Mouse (Mus musculus): ENCODE measurements around the gene Ccdc36. TPM values are rescaled to one million over a fixed set of nuclear protein-coding genes. Genes with fewer than 3 reads are reported as not detected.

Gene Ccdc36
- 0.94 and 1.1 TPM in 2 replicates for polyA plus RNA-seq (2014; fragmentation: Nextera tagmentation; extraction: Ambion mirVana)

- DNase-seq (ENCODE audit: low spot score): no peak
- Histone ChIP-seq H3K9me3 (replicated peaks; ENCODE audit: control insufficient read depth, low read length) (no peaks in the 10 kb centered on the region), H3K36me3 (ENCODE audit: control insufficient read depth, insufficient read depth, low read length) (no peaks in the 10 kb centered on the region), H3K4me2 (ENCODE audit: low read length) (no peak within 1 kb of the TSS), H3K4me3 (ENCODE audit: low read depth, low read length) (no peak within 1 kb of the TSS), H3K9ac (ENCODE audit: low read length) (no peak within 1 kb of the TSS), H3K4me1 (ENCODE audit: control insufficient read depth, insufficient read depth, low read length) (no peaks in the 10 kb centered on the region), H3K27me3 (replicated peaks; ENCODE audit: control insufficient read depth, insufficient read depth, low read length) (no peaks in the 10 kb centered on the region), H3K27ac (ENCODE audit: low read depth, low read length) (no peak within 1 kb of the TSS)
- no peak for ATAC-seq
These were observed at the start of gene Ccdc36 for GRCm38 (mm10) chr9:108428384-108428783. Gene Ccdc36 (minus strand): TSS chr9:108428484.

DNA sequence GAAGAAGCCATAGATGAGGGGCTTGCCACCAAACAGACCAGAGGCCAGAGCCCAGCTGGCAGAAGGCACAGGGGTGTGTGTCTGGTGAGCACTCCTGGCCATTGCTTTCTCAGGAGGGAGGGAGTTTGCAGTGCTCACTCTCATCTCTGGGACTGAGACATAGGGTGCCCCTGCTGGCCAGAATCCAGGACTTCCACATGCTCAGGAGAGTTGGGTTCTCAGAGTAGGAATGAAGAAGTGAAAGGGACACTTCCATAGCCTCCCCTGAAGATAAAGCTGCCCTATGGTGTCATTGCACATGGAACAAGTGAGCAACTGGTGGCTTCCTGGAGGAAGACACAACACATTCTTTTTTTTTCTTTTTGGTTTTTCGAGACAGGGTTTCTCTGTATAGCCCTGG, 46.2 kb upstream of the Ccdc36 start:
- Histone ChIP-seq H3K4me2 (ENCODE audit: low read length) (no peak overlapping the region), H3K36me3 (ENCODE audit: control insufficient read depth, insufficient read depth, low read length) (no peaks in the 10 kb centered on the region), H3K9me3 (replicated peaks; ENCODE audit: control insufficient read depth, low read length) (no peaks in the 10 kb centered on the region), H3K4me1 (ENCODE audit: control insufficient read depth, insufficient read depth, low read length) (peaks cover 6% of the 10 kb centered on the region), H3K27ac (ENCODE audit: low read depth, low read length) (no peak overlapping the region), H3K27me3 (replicated peaks; ENCODE audit: control insufficient read depth, insufficient read depth, low read length) (no peaks in the 10 kb centered on the region), H3K9ac (ENCODE audit: low read length) (no peak overlapping the region), H3K4me3 (ENCODE audit: low read depth, low read length) (no peak overlapping the region)
- 70% methylated on average over 1 of the region's 1 CpGs for WGBS
- DNase-seq (ENCODE audit: low spot score) (no peak), ATAC-seq (no peak)

DNA sequence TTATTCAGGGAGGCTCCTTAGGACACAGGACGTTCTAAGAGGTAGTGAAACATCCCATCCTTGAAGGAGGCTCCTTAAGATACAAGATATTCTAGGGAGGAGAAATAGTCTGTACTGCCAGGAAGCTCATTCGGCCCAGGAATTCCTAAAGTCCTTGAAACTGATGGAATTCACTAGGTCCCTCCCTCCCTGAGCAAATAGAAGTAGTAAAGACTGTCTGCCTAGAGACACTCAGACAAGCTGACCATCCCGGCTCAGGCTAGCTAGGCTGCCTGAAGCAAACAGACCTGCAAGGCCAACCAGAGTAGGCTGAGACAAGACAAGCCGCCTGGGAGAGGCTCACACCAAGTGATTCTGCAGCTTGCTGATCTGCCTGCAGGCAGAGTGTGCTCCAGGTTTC, 41.6 kb upstream of the Ccdc36 start:
- WGBS: 79% methylated on average over 4 of the region's 4 CpGs

DNA sequence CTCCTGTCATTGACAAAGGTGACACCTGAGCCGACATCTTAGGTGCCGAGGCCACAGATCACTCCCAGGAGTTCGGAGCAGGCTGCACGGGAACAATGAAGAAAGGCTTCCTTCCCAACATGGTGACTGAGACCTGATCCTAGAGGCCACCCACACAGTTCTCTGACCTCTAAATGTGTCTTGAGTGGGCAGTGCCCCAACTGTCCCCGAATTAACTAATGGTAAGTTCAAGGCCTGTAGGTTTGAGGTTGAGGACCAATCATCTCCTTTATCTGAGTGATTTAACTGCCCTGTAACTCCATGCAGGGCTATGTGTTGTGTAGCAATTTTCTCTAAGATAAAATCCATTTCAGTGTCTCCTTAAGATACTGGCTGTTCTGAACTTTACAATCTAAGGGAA, 41.1 kb upstream of the Ccdc36 start:
- H3K27ac ChIP-seq (ENCODE audit: low read depth, low read length): no peak overlapping the region
- no peak overlapping the region for H3K4me2 ChIP-seq (ENCODE audit: low read length)
- ATAC-seq (no peak), DNase-seq (ENCODE audit: low spot score) (no peak)
- no peak overlapping the region for H3K4me3 ChIP-seq (ENCODE audit: low read depth, low read length)
- WGBS: 88% methylated on average over 5 of the region's 5 CpGs
- no peaks in the 10 kb centered on the region for H3K27me3 ChIP-seq (replicated peaks; ENCODE audit: control insufficient read depth, insufficient read depth, low read length)
- no peak overlapping the region for H3K9ac ChIP-seq (ENCODE audit: low read length)
- H3K36me3 ChIP-seq (ENCODE audit: control insufficient read depth, insufficient read depth, low read length): peaks cover 20% of the 10 kb centered on the region
- H3K4me1 ChIP-seq (ENCODE audit: control insufficient read depth, insufficient read depth, low read length): no peaks in the 10 kb centered on the region
- no peaks in the 10 kb centered on the region for H3K9me3 ChIP-seq (replicated peaks; ENCODE audit: control insufficient read depth, low read length)

More for the DNA sequence above, 41.6 kb upstream of the Ccdc36 start:
- H3K27ac ChIP-seq (ENCODE audit: low read depth, low read length): no peak overlapping the region
- no peaks in the 10 kb centered on the region for H3K27me3 ChIP-seq (replicated peaks; ENCODE audit: control insufficient read depth, insufficient read depth, low read length)
- ATAC-seq: no peak
- no peak overlapping the region for H3K4me2 ChIP-seq (ENCODE audit: low read length)
- H3K9ac ChIP-seq (ENCODE audit: low read length): no peak overlapping the region
- H3K36me3 ChIP-seq (ENCODE audit: control insufficient read depth, insufficient read depth, low read length): peaks cover 17% of the 10 kb centered on the region
- no peak for DNase-seq (ENCODE audit: low spot score)
- H3K9me3 ChIP-seq (replicated peaks; ENCODE audit: control insufficient read depth, low read length): no peaks in the 10 kb centered on the region
- no peaks in the 10 kb centered on the region for H3K4me1 ChIP-seq (ENCODE audit: control insufficient read depth, insufficient read depth, low read length)
- H3K4me3 ChIP-seq (ENCODE audit: low read depth, low read length): no peak overlapping the region

GRCm38 (mm10) chr9:108466219-108466618, 37.9 kb upstream of the Ccdc36 start:
- Histone ChIP-seq H3K27me3 (replicated peaks; ENCODE audit: control insufficient read depth, insufficient read depth, low read length) (no peaks in the 10 kb centered on the region), H3K4me2 (ENCODE audit: low read length) (no peak overlapping the region), H3K36me3 (ENCODE audit: control insufficient read depth, insufficient read depth, low read length) (peaks cover 37% of the 10 kb centered on the region), H3K27ac (ENCODE audit: low read depth, low read length) (no peak overlapping the region), H3K4me1 (ENCODE audit: control insufficient read depth, insufficient read depth, low read length) (peaks cover 10% of the 10 kb centered on the region), H3K9me3 (replicated peaks; ENCODE audit: control insufficient read depth, low read length) (no peaks in the 10 kb centered on the region), H3K4me3 (ENCODE audit: low read depth, low read length) (no peak overlapping the region), H3K9ac (ENCODE audit: low read length) (no peak overlapping the region)
- 92% methylated on average over 2 of the region's 2 CpGs for WGBS
- ATAC-seq: no peak
- DNase-seq (ENCODE audit: low spot score): no peak

GRCm38 (mm10) chr9:108463713-108464112, 35.4 kb upstream of the Ccdc36 start:
- Histone ChIP-seq H3K4me2 (ENCODE audit: low read length) (no peak overlapping the region), H3K4me1 (ENCODE audit: control insufficient read depth, insufficient read depth, low read length) (peaks cover 11% of the 10 kb centered on the region), H3K4me3 (ENCODE audit: low read depth, low read length) (no peak overlapping the region), H3K9me3 (replicated peaks; ENCODE audit: control insufficient read depth, low read length) (no peaks in the 10 kb centered on the region), H3K9ac (ENCODE audit: low read length) (no peak overlapping the region), H3K27me3 (replicated peaks; ENCODE audit: control insufficient read depth, insufficient read depth, low read length) (no peaks in the 10 kb centered on the region), H3K27ac (ENCODE audit: low read depth, low read length) (no peak overlapping the region), H3K36me3 (ENCODE audit: control insufficient read depth, insufficient read depth, low read length) (peaks cover 37% of the 10 kb centered on the region)
- ATAC-seq (no peak), DNase-seq (ENCODE audit: low spot score) (no peak)
- WGBS: 95% methylated on average over 9 of the region's 9 CpGs

GRCm38 (mm10) chr9:108462192-108462591, 33.9 kb upstream of the Ccdc36 start:
- no peaks in the 10 kb centered on the region for H3K9me3 ChIP-seq (replicated peaks; ENCODE audit: control insufficient read depth, low read length)
- no peak overlapping the region for H3K9ac ChIP-seq (ENCODE audit: low read length)
- ATAC-seq: no peak
- no peaks in the 10 kb centered on the region for H3K27me3 ChIP-seq (replicated peaks; ENCODE audit: control insufficient read depth, insufficient read depth, low read length)
- no peak for DNase-seq (ENCODE audit: low spot score)
- no peak overlapping the region for H3K4me3 ChIP-seq (ENCODE audit: low read depth, low read length)
- H3K4me1 ChIP-seq (ENCODE audit: control insufficient read depth, insufficient read depth, low read length): peaks cover 11% of the 10 kb centered on the region
- WGBS: 94% methylated on average over 10 of the region's 10 CpGs
- H3K4me2 ChIP-seq (ENCODE audit: low read length): no peak overlapping the region
- H3K27ac ChIP-seq (ENCODE audit: low read depth, low read length): no peak overlapping the region
- peaks cover 37% of the 10 kb centered on the region for H3K36me3 ChIP-seq (ENCODE audit: control insufficient read depth, insufficient read depth, low read length)

DNA sequence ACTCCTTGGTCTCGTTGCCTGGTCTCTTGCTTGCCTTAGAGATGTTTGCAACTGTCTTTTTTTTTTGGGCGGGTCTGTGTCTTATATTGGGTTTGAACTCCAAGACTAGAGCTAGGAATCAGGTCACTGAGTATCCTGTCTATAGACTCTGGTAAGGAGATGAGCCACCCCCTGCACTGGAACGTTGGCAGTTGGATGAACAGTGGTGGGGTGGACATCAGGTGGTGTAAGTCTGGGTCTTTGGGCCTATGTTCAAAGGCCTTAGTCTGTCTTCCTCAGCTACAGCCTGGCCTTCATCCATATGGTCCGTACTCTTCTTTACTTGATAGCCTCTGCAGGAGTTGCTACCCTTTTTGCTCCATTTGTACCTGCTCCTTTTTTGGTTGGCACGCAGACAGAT, 33.4 kb upstream of the Ccdc36 start:
- DNase-seq (ENCODE audit: low spot score): no peak
- H3K9me3 ChIP-seq (replicated peaks; ENCODE audit: control insufficient read depth, low read length): no peaks in the 10 kb centered on the region
- no peak for ATAC-seq
- 87% methylated on average over 5 of the region's 5 CpGs for WGBS
- no peak overlapping the region for H3K27ac ChIP-seq (ENCODE audit: low read depth, low read length)
- H3K4me2 ChIP-seq (ENCODE audit: low read length): peak overlapping the region; percentile 86
- peak overlapping the region; percentile 86 for H3K4me3 ChIP-seq (ENCODE audit: low read depth, low read length)
- no peaks in the 10 kb centered on the region for H3K27me3 ChIP-seq (replicated peaks; ENCODE audit: control insufficient read depth, insufficient read depth, low read length)
- H3K36me3 ChIP-seq (ENCODE audit: control insufficient read depth, insufficient read depth, low read length): peaks cover 37% of the 10 kb centered on the region
- H3K9ac ChIP-seq (ENCODE audit: low read length): peak overlapping the region; percentile 77; the same call in 1 of the 2 replicates
- H3K4me1 ChIP-seq (ENCODE audit: control insufficient read depth, insufficient read depth, low read length): peaks cover 11% of the 10 kb centered on the region

- DNase-seq (ENCODE audit: low spot score): no peak
- Histone ChIP-seq H3K9ac (ENCODE audit: low read length) (peak within 1 kb of the TSS; percentile 77), H3K4me3 (ENCODE audit: low read depth, low read length) (peak within 1 kb of the TSS; percentile 86), H3K27ac (ENCODE audit: low read depth, low read length) (peak within 1 kb of the TSS; percentile 58; the same call in 1 of the 2 replicates), H3K4me1 (ENCODE audit: control insufficient read depth, insufficient read depth, low read length) (peaks cover 11% of the 10 kb centered on the region), H3K36me3 (ENCODE audit: control insufficient read depth, insufficient read depth, low read length) (peaks cover 34% of the 10 kb centered on the region), H3K27me3 (replicated peaks; ENCODE audit: control insufficient read depth, insufficient read depth, low read length) (no peaks in the 10 kb centered on the region), H3K9me3 (replicated peaks; ENCODE audit: control insufficient read depth, low read length) (no peaks in the 10 kb centered on the region), H3K4me2 (ENCODE audit: low read length) (peak within 1 kb of the TSS; percentile 86)
- 24% methylated on average over 11 of the region's 11 CpGs for WGBS
- ATAC-seq: peak; percentile 15; the same call in 1 of the 2 replicates
These were observed 32.9 kb upstream of the Ccdc36 start, which contains the start of gene Klhdc8b for GRCm38 (mm10) chr9:108461181-108461631. Gene Klhdc8b (minus strand): TSS chr9:108461581.
